Mouse (Mus musculus): ENCODE measurements around the gene Spindoc. TPM values are rescaled to one million over a fixed set of nuclear protein-coding genes. Genes with fewer than 3 reads are reported as not detected.

Spindoc gene
- polyA plus RNA-seq (2016; fragmentation: Nextera tagmentation; extraction: Ambion mirVana), result 42.8 and 46.6 TPM in 2 replicates

DNA sequence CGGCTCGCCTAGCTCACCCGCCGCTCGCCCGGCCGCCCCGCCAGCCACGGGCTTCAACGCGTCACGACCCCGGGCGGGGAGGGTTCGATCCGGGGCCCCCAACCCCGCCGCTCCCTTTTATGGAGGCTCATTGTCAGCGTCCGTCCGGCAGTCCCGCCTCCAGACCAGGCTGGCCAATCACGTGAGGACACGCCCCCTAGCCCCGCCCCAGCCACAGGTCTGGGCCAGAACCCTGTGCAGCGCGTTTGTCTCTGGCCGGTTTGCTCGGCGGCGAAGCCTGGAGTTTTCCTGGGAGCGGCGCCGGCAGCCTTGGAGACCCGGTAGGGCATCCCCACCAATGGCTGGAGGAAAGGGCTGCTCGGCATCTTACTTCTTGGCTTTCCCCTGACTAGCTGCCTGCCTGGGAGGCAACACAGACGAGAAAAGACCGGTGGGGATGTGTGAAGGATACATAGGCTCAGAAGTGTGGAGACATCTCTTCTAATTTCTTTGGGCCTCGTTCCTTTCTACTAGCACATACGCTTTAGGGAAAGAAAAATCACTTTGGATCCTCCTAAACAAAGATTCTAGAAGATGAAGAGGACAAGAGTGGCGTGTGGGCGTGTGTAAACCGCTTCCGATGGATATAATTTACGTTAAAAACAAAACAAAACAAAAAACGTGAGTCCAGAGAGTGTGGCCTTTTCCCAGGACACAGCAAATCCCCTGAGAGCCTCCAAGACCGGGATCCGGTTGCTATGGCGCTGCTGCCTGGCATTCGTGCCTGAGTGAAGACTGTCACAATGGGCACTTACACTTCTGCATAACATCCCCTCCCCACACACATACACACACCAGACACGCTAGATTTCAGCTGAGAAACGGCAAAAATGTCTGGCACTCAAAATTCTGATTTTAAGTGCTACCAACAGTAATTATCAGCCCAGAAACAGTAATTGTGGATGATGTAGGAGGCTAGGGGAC lies at the start of gene Spindoc:
Spindoc (minus strand) TSS at position 92 of the 963 bp plus-strand sequence.
- peak within 1 kb of the TSS; percentile 90 for H3K4me3 ChIP-seq
- peak within 1 kb of the TSS; percentile 86 for H3K4me2 ChIP-seq (replicated peaks)
- H3K9ac ChIP-seq, result peak within 1 kb of the TSS; percentile 96
- under 1% methylated on average over 50 of the region's 52 CpGs for WGBS
- H3K27ac ChIP-seq, result peak within 1 kb of the TSS; percentile 89
- peak; percentile 99 for ATAC-seq (ENCODE audit: low FRiP score, low read depth)
- H3K9me3 ChIP-seq, result no peaks in the 10 kb centered on the region
- H3K27me3 ChIP-seq (replicated peaks), result no peaks in the 10 kb centered on the region
- peaks cover 26% of the 10 kb centered on the region for H3K4me1 ChIP-seq
- peaks cover 6% of the 10 kb centered on the region; the same call in 1 of the 2 replicates for H3K36me3 ChIP-seq

GRCm38 (mm10) chr19:7425398-7425775 lies 42.6 kb upstream of the Spindoc start:
- peaks cover 47% of the 10 kb centered on the region for H3K4me1 ChIP-seq
- 66% methylated on average over 3 of the region's 3 CpGs for WGBS
- H3K27ac ChIP-seq, result no peak overlapping the region

DNA sequence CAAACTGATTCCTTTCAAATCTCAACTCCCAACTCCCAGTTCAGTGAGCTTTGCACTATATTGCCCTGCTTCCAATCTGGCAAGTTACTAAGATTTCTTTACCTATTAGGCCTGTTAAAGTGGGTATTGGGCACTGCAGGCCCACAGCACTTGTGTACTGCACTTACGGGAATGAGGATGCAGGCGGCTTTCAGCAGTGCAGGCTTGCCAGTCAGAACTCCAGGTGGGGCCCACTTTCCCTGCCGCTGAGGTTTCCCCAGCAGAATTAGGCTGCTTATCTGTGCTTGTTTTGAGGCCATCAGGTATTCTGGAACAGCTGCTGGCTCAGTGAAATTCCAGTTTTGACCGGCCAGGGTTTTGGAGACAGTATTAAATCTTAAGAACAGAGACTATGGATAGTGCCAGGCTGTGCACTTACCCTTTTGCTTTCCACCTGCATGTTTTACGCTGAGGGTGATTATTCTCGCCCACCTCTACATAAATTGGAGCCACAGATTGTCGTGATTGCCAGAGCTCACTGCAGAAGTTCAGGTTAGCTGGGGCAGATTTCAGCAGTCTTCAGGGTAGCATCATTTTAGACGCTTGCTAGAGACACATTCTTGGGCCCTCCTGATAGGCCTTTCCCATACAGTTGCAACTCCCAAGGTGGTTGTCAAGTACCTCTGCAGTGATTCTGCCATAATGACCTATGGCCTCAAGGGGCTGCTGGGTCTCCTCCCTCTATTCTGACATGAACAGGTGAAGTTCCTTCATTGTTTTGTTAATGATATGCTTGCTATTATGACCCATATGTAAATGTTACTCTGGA lies 42.0 kb upstream of the Spindoc start:
- Histone ChIP-seq H3K27me3 (replicated peaks) (no peaks in the 10 kb centered on the region), H3K27ac (no peak overlapping the region), H3K36me3 (peaks cover 87% of the 10 kb centered on the region), H3K4me3 (no peak overlapping the region), H3K9ac (peak overlapping the region; percentile 33; the same call in 1 of the 2 replicates), H3K9me3 (no peaks in the 10 kb centered on the region), H3K4me1 (peaks cover 53% of the 10 kb centered on the region), H3K4me2 (replicated peaks) (peak overlapping the region; percentile 83)
- WGBS, result 70% methylated on average over 8 of the region's 8 CpGs
- ATAC-seq (ENCODE audit: low FRiP score, low read depth), result no peak

More at GRCm38 (mm10) chr19:7425398-7425775, 42.6 kb upstream of the Spindoc start:
- peaks cover 84% of the 10 kb centered on the region for H3K36me3 ChIP-seq
- no peaks in the 10 kb centered on the region for H3K9me3 ChIP-seq
- no peaks in the 10 kb centered on the region for H3K27me3 ChIP-seq (replicated peaks)
- no peak overlapping the region for H3K4me2 ChIP-seq (replicated peaks)
- no peak for ATAC-seq (ENCODE audit: low FRiP score, low read depth)
- H3K9ac ChIP-seq, result no peak overlapping the region
- no peak overlapping the region for H3K4me3 ChIP-seq

DNA sequence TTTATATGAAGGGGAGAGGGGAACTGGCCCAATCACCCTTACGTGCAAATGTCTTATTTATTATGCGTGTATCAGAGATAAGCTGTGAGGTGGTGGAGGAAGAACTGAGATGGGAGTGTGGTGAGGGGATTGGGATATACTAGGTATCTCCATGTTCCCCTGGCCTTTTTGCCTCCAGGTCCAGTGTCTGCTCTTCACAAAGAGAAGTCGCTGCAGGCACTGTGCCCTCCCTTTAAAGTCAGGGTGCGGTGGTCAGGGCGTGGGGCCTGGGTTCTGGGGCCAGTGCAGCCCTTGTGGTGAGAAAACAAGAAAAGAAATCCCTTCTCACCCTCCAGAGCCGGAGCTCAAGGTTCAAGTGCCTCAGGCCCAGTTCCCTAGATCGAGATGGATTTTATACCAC lies 41.3 kb upstream of the Spindoc start:
- H3K9ac ChIP-seq, result peak overlapping the region; percentile 71
- H3K27ac ChIP-seq, result 0 out of 2 replicates have a peak overlapping the region, but pooled peaks have one; percentile 88
- H3K27me3 ChIP-seq (replicated peaks), result no peaks in the 10 kb centered on the region
- no peaks in the 10 kb centered on the region for H3K9me3 ChIP-seq
- H3K4me3 ChIP-seq, result peak overlapping the region; percentile 38; the same call in 1 of the 2 replicates
- ATAC-seq (ENCODE audit: low FRiP score, low read depth), result no peak
- 62% methylated on average over 7 of the region's 7 CpGs for WGBS
- H3K36me3 ChIP-seq, result peaks cover 81% of the 10 kb centered on the region
- H3K4me2 ChIP-seq (replicated peaks), result peak overlapping the region; percentile 83
- H3K4me1 ChIP-seq, result peaks cover 60% of the 10 kb centered on the region

GRCm38 (mm10) chr19:7423656-7424030 lies 40.8 kb upstream of the Spindoc start:
- Histone ChIP-seq H3K27ac (peak overlapping the region; percentile 88), H3K4me2 (replicated peaks) (peak overlapping the region; percentile 83), H3K9ac (peak overlapping the region; percentile 71), H3K4me1 (peaks cover 64% of the 10 kb centered on the region), H3K36me3 (peaks cover 78% of the 10 kb centered on the region), H3K9me3 (no peaks in the 10 kb centered on the region), H3K27me3 (replicated peaks) (no peaks in the 10 kb centered on the region), H3K4me3 (peak overlapping the region; percentile 38)
- ATAC-seq (ENCODE audit: low FRiP score, low read depth), result no peak
- whole genome bisulfite sequencing, result 20% methylated on average over 16 of the region's 16 CpGs

- ATAC-seq (ENCODE audit: low FRiP score, low read depth), result peak; percentile 26
- H3K4me3 ChIP-seq, result peak overlapping the region; percentile 38
- H3K36me3 ChIP-seq, result peaks cover 73% of the 10 kb centered on the region
- 9% methylated on average over 51 of the region's 51 CpGs for WGBS
- no peaks in the 10 kb centered on the region for H3K27me3 ChIP-seq (replicated peaks)
- no peaks in the 10 kb centered on the region for H3K9me3 ChIP-seq
- peak overlapping the region; percentile 83 for H3K4me2 ChIP-seq (replicated peaks)
- peak overlapping the region; percentile 88 for H3K27ac ChIP-seq
- H3K4me1 ChIP-seq, result peaks cover 64% of the 10 kb centered on the region
- H3K9ac ChIP-seq, result peak overlapping the region; percentile 71
Observed at GRCm38 (mm10) chr19:7423028-7423655, 40.3 kb upstream of the Spindoc start.

DNA sequence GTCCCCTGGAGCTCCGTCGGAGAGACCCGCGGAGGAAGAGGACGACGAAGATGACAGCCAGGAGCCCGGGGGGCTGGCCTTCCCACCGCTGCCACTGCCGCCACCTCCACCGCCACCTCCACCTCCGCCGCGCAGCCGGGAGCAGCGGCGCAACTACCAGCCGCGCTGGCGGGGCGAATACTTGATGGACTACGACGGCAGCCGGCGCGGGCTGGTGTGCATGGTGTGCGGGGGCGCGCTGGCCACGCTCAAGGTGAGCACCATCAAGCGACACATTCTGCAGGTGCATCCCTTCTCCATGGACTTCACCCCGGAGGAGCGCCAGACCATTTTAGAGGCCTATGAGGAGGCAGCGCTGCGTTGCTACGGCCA lies 39.8 kb upstream of the Spindoc start:
- peak overlapping the region; percentile 38 for H3K4me3 ChIP-seq
- 5% methylated on average over 35 of the region's 35 CpGs for WGBS
- no peaks in the 10 kb centered on the region for H3K27me3 ChIP-seq (replicated peaks)
- H3K4me2 ChIP-seq (replicated peaks), result peak overlapping the region; percentile 83
- peaks cover 64% of the 10 kb centered on the region for H3K4me1 ChIP-seq
- peak overlapping the region; percentile 88 for H3K27ac ChIP-seq
- ATAC-seq (ENCODE audit: low FRiP score, low read depth), result no peak
- H3K9me3 ChIP-seq, result no peaks in the 10 kb centered on the region
- H3K36me3 ChIP-seq, result peaks cover 68% of the 10 kb centered on the region
- H3K9ac ChIP-seq, result peak overlapping the region; percentile 71

DNA sequence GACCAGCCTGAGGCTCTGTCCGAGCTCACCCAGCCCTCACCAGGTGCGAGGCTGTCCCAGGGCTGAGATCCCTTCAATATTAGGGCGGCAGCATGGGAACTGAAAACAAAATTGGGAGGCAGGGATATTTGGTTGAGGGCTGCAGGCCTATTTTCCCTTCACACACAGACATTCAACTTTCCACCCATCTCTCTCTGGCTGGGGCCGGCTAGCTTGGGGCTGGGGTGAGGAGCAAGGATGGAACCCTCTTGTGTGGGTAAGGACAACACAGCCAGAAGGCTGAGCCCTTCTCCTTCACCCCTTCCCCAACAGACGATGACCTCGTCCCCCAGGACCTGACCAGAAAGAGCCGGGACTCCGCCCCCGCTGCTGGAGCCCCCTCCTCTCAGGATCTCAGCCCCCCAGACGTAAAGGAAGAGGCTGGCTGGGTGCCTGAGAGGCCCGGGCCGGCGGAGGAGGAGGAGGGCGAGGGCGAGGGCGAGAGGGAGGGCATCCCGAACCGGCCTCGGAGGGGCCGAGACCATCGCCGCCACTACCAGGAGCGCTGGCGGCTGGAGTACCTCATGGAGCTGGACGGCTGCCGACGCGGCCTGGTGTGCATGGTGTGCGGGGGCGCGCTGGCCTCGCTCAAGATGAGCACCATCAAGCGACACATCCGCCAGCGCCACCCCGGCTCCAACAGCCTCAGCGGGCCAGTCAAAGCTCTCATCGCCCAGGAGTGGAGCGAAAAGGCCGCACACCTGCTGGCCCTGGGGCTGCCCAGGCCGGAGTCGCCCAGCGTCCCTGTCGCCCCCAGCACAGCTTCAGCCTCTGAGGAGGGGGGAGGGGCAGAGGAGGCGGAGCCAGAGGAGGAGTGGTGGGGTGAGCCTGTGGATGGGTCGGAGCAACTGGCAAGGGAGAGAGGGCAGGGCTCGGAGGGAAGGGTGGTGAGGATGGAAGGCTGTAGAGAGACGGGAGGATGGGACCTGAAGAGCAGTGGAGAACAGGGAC lies 39.1 kb upstream of the Spindoc start:
- WGBS, result 6% methylated on average over 48 of the region's 48 CpGs
- H3K4me1 ChIP-seq, result peaks cover 64% of the 10 kb centered on the region
- peak overlapping the region; percentile 83 for H3K4me2 ChIP-seq (replicated peaks)
- no peaks in the 10 kb centered on the region for H3K27me3 ChIP-seq (replicated peaks)
- H3K9me3 ChIP-seq, result no peaks in the 10 kb centered on the region
- peaks cover 61% of the 10 kb centered on the region for H3K36me3 ChIP-seq
- peak overlapping the region; percentile 38 for H3K4me3 ChIP-seq
- H3K27ac ChIP-seq, result peak overlapping the region; percentile 88
- peak; percentile 45 for ATAC-seq (ENCODE audit: low FRiP score, low read depth)
- H3K9ac ChIP-seq, result peak overlapping the region; percentile 71

DNA sequence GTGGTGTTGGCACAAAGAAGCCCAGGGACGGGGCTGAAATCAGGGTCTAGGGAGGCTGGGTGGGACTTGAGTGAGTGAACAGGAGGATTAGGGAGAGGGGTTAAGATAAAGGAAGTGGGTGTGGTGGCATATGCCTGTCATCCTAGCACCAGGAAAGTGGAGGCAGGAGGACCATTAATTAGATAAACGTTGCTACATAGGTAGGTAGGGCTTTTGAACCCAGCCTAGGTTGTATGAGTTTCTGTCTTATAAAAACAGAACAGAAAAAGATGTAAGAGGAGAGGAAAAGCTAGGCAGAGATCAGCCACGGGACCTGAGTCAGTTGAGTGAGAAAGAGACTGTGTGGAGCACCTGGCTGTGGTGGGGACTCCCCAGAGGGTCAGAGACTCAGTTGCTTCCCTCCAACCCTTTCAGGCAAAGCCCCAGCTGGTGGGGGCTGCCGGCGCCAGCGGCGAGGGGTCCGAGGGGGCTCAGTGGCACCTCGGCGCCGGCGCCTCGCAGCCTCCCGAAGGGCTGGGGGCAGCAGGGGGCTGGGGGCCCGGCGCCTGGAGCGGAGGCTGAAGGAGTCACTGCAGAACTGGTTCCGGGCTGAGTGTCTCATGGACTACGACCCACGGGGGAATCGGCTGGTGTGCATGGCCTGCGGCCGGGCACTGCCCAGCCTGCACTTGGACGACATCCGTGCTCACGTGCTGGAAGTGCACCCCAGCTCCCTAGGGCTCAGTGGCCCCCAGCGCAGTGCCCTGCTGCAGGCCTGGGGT lies 38.2 kb upstream of the Spindoc start:
- ATAC-seq (ENCODE audit: low FRiP score, low read depth), result no peak
- Histone ChIP-seq H3K27ac (peak overlapping the region; percentile 88; the same call in 1 of the 2 replicates), H3K36me3 (peaks cover 54% of the 10 kb centered on the region), H3K27me3 (replicated peaks) (no peaks in the 10 kb centered on the region), H3K9ac (peak overlapping the region; percentile 71), H3K4me3 (peak overlapping the region; percentile 38), H3K4me1 (peaks cover 70% of the 10 kb centered on the region), H3K9me3 (no peaks in the 10 kb centered on the region), H3K4me2 (replicated peaks) (peak overlapping the region; percentile 83)
- 50% methylated on average over 27 of the region's 27 CpGs for WGBS

- ATAC-seq (ENCODE audit: low FRiP score, low read depth), result no peak
- peaks cover 75% of the 10 kb centered on the region for H3K4me1 ChIP-seq
- H3K27ac ChIP-seq, result peak overlapping the region; percentile 97
- H3K9me3 ChIP-seq, result no peaks in the 10 kb centered on the region
- peak overlapping the region; percentile 98 for H3K9ac ChIP-seq
- H3K36me3 ChIP-seq, result peaks cover 48% of the 10 kb centered on the region
- H3K27me3 ChIP-seq (replicated peaks), result no peaks in the 10 kb centered on the region
- WGBS, result 66% methylated on average over 12 of the region's 12 CpGs
- H3K4me3 ChIP-seq, result peak overlapping the region; percentile 98
- peak overlapping the region; percentile 83 for H3K4me2 ChIP-seq (replicated peaks)
Observed at GRCm38 (mm10) chr19:7420108-7420507, 37.3 kb upstream of the Spindoc start.

Data from neural tube, embryonic 12.5 days (tissue).